ENCODE assay signal across 30 mouse cellular contexts in the genomic region with DNA sequence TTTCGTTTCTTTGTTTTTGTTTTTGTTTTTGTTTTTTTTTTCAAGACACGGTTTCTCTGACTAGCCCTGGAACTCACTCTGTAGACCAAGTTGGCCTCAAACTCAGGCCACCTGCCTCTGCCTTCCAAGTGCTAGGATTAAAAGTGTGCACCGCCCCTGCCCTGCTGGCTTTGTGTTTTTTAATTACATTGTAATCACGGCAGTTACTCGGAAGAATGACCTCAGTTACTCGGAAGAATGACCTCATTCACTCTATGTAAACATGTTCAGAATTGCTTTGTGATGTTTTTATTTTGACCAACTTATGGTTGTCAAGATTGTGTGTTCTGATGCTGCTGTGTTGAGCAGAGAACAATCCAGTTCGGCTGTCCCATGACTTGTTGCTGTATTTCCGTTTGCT. TPM values are rescaled to one million over a fixed set of nuclear protein-coding genes. Genes with fewer than 3 reads are reported as not detected.
DNase-seq lines count a peak whose midpoint lies in the region; ATAC-seq and TF ChIP-seq lines count a peak whose summit lies in the region.
"Had no signal": no experiment of that assay in that cellular context is flagged by ENCODE, and none has a peak within 500 bp of the region (broad histone marks: within the 10 kb centered on the region; RNA-seq: fewer than 3 reads in every experiment).

No protein-coding gene starts in this region.

- H3K36me3 ChIP-seq in lung, postnatal 0 days (ENCODE audit: insufficient read depth, low read length), result 0 out of 2 replicates have a peak, but pooled peaks cover 6% of the 10 kb centered on the region

- H3K27ac ChIP-seq in lung, postnatal 0 days (ENCODE audit: low read length), result no peak overlapping the region
- H3K27ac ChIP-seq: embryonic facial prominence, embryonic 10.5 days; embryonic facial prominence, embryonic 15.5 days; forebrain, embryonic 13.5 days; heart, adult 2 months; liver, embryonic 14.5 days; midbrain, embryonic 10.5 days; neural tube, embryonic 13.5 days had no signal

- TF ChIP-seq CTCF in lung, postnatal 0 days (IDR thresholded peaks at IDR 0.05), result no peak
- TF ChIP-seq CTCF in brain, embryonic 14.5 days (IDR thresholded peaks at IDR 0.05; ENCODE audit: borderline replicate concordance, extremely low read depth, insufficient read depth, insufficient read length), result no peak

- intact Hi-C loops in left cerebral cortex, postnatal 25 days (cut with DNase I), result no loop called here
- intact Hi-C loops in heart, postnatal 14 days (cut with DNase I), result no loop called here

- no peaks in the 10 kb centered on the region for H3K9me3 ChIP-seq in lung, postnatal 0 days (ENCODE audit: low read length)
- H3K9me3 ChIP-seq: embryonic facial prominence, embryonic 10.5 days; embryonic facial prominence, embryonic 15.5 days; forebrain, embryonic 13.5 days; heart, embryonic 12.5 days; midbrain, embryonic 10.5 days had no signal

- no peak overlapping the region for H3K4me2 ChIP-seq in lung, postnatal 0 days (replicated peaks; ENCODE audit: low read depth, low read length)
- H3K4me2 ChIP-seq: embryonic facial prominence, embryonic 15.5 days; forebrain, embryonic 13.5 days; heart, embryonic 12.5 days; neural tube, embryonic 13.5 days had no signal

- TF ChIP-seq EP300 in lung, postnatal 0 days (IDR thresholded peaks at IDR 0.05), result peak; percentile 46; the same call in 1 of the 2 replicates

- 56% methylated on average over 8 of the region's 8 CpGs for WGBS in lung, postnatal 0 days

- H3K27me3 ChIP-seq in lung, postnatal 0 days (replicated peaks; ENCODE audit: insufficient read depth, low read length), result no peaks in the 10 kb centered on the region
- H3K27me3 ChIP-seq: embryonic facial prominence, embryonic 15.5 days; forebrain, embryonic 13.5 days; heart, embryonic 12.5 days; neural tube, embryonic 13.5 days had no signal

- TF ChIP-seq POLR2A in brain, embryonic 14.5 days (IDR thresholded peaks at IDR 0.05; ENCODE audit: borderline replicate concordance, extremely low read depth, insufficient read depth, insufficient read length, poor library complexity, severe bottlenecking), result no peak

- no peaks in the 10 kb centered on the region for H3K4me1 ChIP-seq in lung, postnatal 0 days (ENCODE audit: insufficient read depth, low read depth, low read length)
- H3K4me1 ChIP-seq: embryonic facial prominence, embryonic 10.5 days; embryonic facial prominence, embryonic 15.5 days; heart, embryonic 12.5 days; neural tube, embryonic 13.5 days had no signal

- no peak overlapping the region for H3K9ac ChIP-seq in lung, postnatal 0 days (replicated peaks; ENCODE audit: low read depth)
- H3K9ac ChIP-seq: embryonic facial prominence, embryonic 15.5 days; forebrain, embryonic 13.5 days; heart, embryonic 12.5 days; liver, embryonic 14.5 days; neural tube, embryonic 13.5 days had no signal

- ATAC-seq in lung, postnatal 0 days, result peak; percentile 38
- ATAC-seq: forebrain, embryonic 13.5 days; hindbrain, embryonic 16.5 days had no signal

- no peak overlapping the region for H3K4me3 ChIP-seq in lung, postnatal 0 days (ENCODE audit: low read depth, low read length)
- H3K4me3 ChIP-seq: embryonic facial prominence, embryonic 10.5 days; embryonic facial prominence, embryonic 15.5 days; forebrain, embryonic 13.5 days; heart, adult 2 months; heart, embryonic 12.5 days; midbrain, embryonic 10.5 days; neural tube, embryonic 13.5 days had no signal

- peak; percentile 1 for DNase-seq in embryo, embryonic 10.5 days (ENCODE audit: low spot score)
- no peak for DNase-seq in embryo, embryonic 9.5 days (ENCODE audit: extremely low spot score)
- peak; percentile 23 for DNase-seq in lung, postnatal 0 days (ENCODE audit: low spot score)
- no peak for DNase-seq in lung, postnatal 14 days
- DNase-seq in brain, embryonic 14.5 days (ENCODE audit: low read depth), result peak; percentile 49
- no peak for DNase-seq in left cerebral cortex, postnatal 25 days (ENCODE audit: low spot score in 2 of 2)
- DNase-seq in spleen, postnatal 4 days (ENCODE audit: low spot score in 2 of 2), result no peak
- DNase-seq in heart, postnatal 14 days, result no peak
- DNase-seq: adrenal gland, postnatal 10 days; cerebellum, adult 11 months; cerebellum, adult 9-10 months; cerebellum, postnatal 36 days; heart, adult 2 months; kidney, adult 2 months; kidney, postnatal 36 days; layer of hippocampus, postnatal 36 days; liver; lung, adult 2 months; right cerebral cortex, postnatal 25 days; spleen, adult 18-20 months; thymus, adult 2 months; thymus, postnatal 36 days had no signal

RNA-seq across cellular contexts. Expression of a gene that starts 45.8 kb away (rescaled TPM):
- 1.2 and 1.5 TPM in 2 replicates for polyA plus RNA-seq in lung, postnatal 0 days (2015; fragmentation: Nextera tagmentation; extraction: Ambion mirVana)
- polyA plus RNA-seq in brain, embryonic 14.5 days (2012; rRNA removed), result 5.3 and 7.1 TPM in 2 replicates
- 1 to 10 TPM; 8.1 to 9.8 TPM for total RNA-seq in left cerebral cortex, postnatal 25 days (2021)
- total RNA-seq in heart, postnatal 14 days (2021), result 1 to 10 TPM; 2.4 to 2.6 TPM

Comparison
In these comparisons a context has a peak if more than half of its experiments do, and no peak if none do; other contexts are left out.
1. DNase-seq: peak in embryo, embryonic 10.5 days (single experiment), lung, postnatal 0 days (single experiment) and brain, embryonic 14.5 days (single experiment); none in embryo, embryonic 9.5 days (single experiment), lung, postnatal 14 days (single experiment), left cerebral cortex, postnatal 25 days (0 of 2), spleen, postnatal 4 days (0 of 2) and heart, postnatal 14 days (0 of 2).